Mouse (Mus musculus) retina, adult 2 months (tissue): ENCODE data around the gene Ccnd1.

Experiments used
- DNase-seq: peaks from one replicate; pipeline ENCODE4 v3.0.0-alpha.2; 2012; ENCODE audit warnings: low read depth, low spot score

Gene Ccnd1

DNA sequence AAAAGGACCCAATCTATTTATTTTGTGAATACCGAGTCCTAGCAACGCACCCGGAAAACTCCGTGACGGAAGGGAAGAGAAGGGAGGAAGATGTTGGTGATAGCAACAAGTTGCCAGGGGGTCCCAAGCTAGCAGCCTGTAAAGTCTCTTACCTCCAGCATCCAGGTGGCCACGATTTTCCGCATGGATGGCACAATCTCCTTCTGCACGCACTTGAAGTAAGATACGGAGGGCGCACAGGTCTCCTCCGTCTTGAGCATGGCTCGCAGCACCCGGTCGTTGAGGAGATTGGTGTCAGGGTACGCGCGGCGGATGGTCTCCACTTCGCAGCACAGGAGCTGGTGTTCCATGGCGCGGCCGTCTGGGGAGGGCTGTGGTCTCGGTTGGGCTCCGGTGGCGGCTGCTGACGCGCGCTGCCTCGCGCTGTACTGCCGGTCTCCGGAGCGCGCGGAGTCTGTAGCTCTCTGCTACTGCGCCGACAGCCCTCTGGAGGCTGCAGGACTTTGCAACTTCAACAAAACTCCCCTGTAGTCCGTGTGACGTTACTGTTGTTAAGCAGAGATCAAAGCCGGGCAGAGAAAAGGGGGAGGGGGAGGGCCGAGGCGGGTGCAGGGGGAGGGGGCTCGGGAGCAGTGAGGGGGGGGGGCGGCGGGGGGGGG is at the start of gene Ccnd1:
Ccnd1 (minus strand) TSS at position 582 of the 659 bp plus-strand sequence.
- DNase-seq: no peak

DNA sequence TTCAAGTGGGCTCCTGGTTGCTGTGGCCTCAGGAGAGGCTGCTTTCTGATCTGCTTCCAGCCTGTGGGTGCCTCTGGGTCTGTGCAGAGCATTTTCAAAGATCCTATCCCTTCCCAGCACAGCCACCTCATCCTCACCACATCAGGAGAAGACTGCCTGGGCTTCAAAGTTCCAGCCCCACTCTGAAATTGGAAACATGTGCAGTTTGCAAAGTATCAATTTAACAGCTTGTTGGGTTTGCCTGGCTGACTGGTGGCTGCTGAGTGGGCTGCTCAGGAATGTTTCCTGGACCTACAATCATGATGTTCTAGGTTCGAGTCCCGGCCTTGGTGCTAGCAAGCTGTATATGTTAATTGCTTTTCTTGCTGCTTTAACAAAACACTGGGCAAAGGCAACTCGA is 49.1 kb upstream of the Ccnd1 start:
- no peak for DNase-seq

DNA sequence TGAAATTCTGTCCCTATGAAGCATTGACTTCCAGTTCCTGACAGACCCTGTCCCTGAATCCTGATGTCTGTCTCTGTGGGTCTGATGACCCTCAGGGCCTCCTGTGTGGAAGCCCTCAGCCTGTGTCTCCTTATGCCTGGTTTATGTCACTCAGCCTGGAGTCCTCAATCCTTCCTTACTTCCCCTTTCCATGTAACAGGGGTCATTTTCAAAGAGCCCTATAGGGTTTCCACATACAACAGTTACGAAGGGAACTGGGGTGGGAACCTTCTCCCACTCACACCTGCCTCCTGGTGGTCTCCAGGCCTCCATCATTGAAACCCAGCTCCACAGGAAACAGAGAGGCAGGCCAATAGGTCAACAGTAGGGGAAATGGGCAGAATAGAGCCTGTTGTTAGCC is 45.4 kb upstream of the Ccnd1 start:
- DNase-seq: no peak

DNA sequence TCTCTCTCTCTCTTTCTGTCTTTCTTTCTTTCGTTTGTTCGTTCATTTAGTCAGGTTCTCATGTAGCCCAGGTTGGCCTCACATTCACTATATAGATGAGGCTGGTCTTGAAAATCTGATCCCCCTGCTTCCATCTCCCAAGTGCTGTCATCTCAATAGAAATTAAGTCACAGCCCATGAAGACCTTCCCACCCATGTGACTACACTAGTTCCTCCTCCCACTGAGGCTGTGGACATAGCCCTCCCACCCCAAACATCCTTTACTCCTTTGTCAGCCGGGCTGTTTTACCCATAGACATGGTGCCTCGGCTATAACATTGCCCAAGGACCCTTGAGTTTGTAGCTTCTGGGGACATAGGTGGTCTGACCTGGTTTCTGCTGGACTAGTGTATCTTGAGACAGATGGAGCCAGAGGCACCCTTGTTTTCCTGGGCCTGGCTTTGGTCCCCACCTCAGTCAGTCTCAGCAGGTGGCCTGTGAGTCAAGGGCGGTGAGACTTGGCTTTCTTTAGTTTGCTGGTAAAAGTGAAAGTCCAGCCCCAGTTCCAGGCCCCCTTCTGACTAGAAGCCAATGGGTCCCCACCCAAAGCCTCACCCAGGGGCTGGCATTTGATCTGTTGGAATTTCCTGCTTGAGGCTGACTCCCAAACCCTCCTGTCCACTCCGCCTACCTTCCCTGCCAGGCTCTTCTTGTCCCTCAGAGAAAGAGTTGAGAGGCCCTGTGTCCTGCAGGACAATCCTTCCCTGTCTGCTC is 42.8 kb upstream of the Ccnd1 start:
- DNase-seq: no peak

DNA sequence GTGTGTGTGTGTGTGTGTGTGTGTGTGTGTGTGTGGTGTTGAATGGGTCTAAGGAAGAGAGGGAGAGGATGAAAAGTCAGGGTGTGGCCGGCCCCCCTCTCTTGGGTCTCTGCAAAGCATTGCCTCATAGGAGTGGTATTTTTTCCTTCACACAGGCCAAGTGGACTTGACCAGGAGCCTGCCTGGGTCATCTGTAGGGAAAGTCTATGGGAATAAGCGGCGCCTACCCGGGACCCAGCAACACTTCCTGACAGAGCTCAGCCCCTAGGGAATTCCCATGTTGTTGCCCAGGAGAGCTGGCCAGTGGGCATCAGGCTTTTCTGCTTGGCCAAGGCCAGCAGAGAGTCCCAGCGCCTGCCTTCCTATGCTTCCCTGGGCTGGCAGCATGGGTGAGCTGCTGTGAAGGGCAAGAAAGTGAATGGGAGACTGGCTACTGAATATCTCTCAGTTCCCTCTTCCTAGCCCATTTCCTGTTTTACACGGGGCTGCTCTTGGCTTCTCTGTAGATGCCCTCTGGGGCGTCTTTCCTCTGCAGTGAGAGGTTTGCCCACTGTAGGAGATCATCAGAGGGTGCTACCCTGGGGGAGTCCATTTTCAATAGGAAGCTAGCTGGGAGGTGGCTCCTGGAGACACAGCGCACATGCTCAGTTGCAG is 41.8 kb upstream of the Ccnd1 start:
- DNase-seq: no peak

DNA sequence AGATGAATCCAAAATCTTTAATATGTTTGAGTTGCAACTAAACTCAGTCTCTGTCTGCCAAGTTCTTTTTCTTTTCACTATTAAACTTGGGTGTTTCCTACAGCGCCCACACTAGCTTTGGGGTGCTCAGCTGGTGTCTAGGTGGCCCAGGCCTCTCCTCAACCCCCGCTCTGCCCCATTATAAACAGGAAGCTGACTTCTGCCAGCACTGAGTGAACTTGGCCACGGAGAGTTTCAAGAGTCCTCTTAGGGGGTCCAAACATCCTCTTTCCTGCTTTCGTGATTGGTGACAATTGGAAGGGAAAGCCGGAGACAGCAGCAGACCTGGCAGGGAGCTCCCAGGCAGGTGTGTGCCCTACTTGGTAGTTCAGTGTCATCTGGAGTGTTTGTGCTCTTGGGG is 40.1 kb upstream of the Ccnd1 start:
- no peak for DNase-seq

DNA sequence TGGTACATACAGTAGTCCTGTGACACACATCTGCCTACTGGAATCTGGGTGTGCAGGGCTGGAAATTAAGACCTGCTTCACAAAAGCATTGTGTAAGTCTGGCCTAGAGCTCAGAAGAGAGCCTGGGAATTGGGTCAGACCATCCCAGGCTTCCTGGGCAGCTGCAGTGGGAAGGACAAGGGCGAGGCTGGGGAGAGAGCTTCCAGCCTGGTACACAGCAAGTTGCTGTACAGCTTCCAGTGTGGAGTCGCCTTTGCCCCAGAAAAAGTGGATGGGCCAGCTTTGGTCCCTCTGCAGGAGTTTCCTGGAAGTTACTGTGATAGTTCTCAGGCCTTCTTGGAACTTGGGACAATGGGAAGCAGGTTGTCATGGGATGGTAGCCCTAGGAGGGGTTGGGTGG is 37.4 kb upstream of the Ccnd1 start:
- no peak for DNase-seq

DNA sequence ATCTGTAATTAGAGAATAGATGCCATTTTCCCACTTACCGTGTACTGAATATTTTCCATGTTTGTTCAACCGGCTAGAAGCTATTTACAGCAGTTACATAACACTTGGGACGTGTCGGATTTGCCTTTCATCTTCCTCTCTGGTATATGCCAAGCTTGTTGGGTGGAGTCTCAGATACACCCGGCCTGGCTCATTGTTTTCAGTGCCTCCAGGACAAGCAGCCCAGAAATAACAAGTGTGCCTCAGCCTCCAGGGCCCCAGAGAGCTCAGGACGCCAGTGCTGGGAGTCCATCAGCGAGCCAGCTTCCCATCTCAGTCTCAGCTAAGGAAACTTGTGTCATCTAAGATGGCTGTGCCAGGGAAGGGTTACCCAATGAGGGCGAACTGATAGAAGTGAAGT is 33.7 kb upstream of the Ccnd1 start:
- no peak for DNase-seq

DNA sequence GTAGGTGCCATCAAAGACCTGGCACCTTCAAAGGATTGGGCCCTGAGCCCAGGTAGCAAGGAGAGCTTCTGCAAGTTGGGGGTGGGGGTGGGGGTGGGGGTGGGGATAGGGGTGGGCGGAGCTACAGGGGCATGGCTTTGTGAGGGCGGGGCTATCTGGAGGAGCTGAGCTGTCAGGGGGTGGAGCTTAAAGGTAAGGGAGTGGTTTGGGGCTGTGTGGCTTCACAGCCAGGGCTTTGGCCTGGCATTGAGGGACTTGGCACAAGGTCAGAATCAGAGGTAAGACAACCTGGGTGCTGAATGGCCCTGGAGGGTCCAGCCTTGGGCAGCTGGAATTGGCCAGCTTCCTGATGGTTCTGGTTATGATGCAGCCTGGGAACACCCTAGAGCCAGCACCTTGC is 32.0 kb upstream of the Ccnd1 start:
- no peak for DNase-seq

DNA sequence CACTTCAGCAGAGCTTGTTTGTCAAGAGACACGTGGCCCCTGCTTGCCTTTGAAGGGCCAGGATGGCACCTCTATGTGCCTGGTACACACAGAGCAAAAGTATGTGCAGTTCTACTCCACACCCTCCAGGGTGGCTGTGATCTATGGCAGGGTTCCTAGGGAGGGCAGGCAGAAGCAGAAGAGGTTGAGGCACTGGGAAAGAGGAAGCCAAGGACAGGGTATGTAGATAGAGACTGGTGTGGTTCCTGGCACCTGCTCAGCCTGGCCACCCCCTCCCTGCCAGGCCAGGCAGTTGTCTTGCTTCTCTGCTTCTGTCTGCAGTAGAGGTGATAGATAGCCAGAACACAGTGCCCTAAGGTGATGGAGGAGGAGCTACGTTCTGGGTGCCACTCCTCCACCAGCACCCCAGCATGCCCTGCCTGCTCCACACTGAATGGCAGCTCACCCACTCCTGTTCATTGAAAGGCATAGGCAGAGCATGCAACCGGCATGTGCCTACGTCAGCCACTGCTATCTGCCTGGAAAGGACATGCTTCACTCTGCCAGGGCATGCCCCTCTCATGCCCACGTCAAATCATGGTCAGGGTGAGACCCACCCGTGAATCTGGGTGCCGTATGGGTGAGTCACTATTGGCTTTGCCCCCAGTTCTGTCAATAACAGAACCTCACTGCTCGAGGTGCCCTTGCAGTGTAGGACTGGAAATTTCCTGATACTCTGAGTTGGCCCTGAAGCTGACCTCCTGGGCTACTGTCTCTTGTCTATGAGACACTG is 31.5 kb upstream of the Ccnd1 start:
- no peak for DNase-seq

DNA sequence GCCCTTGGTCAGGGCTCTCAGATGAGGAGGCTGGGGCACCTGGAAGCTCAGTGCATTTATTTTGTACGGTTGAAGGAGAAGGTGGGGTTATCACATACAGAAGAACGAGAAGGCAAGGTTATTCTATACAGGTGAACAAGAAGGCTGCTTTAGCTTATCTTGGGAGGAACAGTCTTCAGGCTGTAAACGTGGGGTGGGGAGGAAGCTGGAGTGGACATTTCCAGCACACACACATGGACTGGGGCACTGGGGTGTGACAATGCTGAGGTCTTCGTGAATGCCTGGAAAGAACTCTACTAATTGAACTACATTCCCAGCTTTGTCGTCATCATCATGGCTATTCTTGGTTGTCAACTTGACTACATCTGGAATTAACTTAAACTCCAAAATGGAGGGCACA is 26.2 kb upstream of the Ccnd1 start:
- no peak for DNase-seq

DNA sequence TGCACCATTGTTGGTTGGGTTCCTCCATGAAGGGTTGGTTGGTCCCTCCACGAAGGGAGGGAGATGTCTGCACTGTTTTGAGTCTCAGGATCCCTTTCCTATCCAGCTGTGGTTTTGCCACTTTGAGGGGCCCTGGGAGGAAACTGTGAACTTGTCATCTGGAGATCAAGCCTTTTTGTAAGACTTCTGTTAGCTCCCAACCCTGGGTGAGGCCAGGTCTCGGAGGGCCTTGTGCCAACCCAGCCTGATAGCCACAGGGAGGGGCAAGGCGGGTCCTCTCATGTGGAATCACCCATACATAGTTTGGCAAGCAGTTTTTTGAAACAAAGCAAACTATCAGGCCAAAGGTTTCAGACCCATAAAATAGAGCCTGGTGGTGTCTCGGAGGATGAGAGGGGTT is 24.6 kb upstream of the Ccnd1 start:
- no peak for DNase-seq

DNA sequence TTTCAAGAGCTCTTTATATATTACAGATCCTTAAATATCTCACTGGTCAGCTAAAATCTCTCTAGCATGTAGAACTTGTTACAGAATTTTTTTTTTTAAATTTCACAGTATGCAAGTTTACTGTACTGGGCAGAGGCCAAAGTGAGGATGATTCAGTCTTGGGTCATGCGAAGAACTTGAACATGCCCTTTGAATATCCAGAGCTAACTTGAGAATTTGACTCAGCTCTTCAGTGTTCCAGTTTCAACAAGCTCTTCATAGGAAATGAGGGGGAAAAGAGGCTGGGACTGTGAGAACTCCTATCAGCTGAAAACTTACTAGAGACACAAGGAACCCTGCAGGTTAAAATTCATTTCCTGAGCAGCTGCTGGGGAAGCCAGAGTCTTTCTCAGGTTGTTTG is 24.2 kb upstream of the Ccnd1 start:
- DNase-seq: no peak

DNA sequence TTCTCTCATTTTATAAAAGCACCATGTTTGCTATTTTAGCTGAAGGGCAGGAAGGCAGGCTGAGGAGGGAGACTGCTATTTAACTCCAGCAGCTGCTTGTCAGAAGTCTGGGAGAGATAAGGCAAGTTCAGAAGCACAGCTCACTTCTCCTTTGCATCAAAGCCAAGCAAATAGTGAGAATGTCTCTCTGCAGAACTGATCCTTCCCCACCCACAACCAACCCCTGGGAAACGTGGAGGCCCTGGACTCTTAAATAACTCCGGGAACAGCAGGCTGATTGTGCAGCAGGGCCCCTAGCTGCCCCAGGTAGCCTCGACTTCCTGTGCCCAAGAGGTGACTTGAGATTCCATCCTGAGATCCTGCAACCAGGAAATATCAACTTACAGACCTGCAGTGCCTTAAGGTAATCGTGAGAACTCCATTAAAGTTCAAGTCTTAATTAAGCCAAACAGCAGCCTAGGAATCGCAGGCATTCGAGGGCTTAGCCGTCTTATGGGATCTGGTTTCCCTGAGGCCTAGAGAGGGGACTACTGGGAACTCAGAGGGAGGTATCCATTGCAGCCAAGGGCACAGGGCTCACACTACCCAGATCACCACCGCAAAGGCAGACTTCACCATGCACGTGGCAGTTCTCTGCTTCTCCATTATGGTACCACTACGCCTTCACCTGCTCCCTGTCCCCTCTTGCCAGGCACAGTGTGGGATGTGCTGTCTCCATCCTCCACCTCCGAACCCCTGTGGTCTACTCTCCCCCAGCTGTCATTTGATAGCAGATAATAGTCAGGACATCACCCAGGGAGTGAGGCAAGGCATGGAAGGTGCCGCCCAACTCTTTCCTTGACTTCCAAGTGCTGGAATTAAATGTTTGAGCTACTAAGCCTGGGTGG is 19.0 kb upstream of the Ccnd1 start:
- no peak for DNase-seq

DNA sequence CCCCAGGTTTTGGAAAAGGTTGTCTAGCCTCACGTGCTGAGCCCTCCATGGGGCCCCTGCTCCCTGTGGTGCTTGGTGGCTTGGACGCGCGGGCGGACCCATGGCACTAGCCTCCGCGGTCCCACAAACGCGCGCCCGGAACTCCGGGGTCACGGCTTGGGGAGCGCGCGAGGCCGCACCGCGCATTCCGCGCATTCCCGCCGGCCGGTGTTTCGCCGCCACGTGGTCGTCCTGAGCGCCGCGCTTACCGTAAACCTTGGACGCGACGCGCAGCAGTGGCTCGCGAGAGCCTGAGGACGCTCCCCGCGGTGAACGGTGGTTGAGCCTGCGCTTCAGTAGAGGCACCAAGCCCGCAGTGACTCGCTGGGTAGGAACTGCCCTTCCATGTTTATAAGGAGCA is 3.5 kb upstream of the Ccnd1 start:
- DNase-seq: peak; percentile 56

DNA sequence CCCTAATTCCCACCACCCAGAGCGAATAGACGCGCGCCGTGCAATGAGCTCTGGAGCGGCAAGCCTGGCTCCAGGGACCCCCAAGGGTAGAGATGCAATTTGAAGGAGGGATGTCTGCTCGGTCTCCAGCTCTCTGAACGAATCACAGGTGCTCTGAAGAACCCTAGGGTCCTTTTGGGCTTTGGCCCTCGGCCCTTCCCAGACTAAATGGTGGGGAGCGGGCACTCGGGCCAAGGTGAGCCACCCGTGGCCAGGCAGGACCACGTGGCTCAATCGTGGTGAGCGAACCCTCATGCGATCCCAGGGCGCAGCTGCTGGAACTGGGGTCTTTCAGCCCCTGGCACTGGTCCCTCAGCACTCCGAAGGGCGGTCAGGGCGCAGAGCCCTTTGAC is 3.0 kb upstream of the Ccnd1 start:
- DNase-seq: no peak

DNA sequence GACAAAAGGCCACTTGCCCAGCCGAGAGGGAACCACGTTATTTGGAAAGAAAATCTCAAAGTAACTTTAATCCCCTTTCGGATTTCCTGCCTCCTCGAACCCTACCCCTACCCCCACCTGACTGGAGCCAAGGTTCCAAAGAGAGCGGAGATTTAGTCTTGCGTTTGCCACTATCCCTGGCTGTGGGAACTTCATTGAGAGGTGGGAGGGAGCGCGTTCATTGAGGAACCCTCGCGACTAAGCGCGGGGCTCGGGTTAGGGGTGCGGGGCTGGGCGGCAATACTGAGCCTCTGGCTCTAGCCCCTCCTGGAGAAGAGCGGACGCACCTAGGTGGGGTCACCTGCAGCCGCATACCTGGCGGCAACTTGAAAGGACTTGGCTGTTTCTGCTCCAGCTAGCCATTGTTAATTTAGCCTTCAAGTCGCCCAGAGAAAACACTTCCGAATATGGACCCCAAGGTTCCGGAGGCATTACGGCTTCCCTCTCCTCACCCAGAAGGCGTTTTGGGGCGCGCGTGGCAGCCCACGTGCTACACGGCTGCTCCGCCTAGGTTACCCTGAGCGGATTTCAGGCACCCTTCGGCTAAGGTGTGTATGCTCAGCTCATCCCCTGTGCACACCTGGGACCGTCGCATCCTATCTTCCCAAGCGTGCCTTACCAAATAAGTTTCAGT is 2.5 kb upstream of the Ccnd1 start:
- no peak for DNase-seq

DNA sequence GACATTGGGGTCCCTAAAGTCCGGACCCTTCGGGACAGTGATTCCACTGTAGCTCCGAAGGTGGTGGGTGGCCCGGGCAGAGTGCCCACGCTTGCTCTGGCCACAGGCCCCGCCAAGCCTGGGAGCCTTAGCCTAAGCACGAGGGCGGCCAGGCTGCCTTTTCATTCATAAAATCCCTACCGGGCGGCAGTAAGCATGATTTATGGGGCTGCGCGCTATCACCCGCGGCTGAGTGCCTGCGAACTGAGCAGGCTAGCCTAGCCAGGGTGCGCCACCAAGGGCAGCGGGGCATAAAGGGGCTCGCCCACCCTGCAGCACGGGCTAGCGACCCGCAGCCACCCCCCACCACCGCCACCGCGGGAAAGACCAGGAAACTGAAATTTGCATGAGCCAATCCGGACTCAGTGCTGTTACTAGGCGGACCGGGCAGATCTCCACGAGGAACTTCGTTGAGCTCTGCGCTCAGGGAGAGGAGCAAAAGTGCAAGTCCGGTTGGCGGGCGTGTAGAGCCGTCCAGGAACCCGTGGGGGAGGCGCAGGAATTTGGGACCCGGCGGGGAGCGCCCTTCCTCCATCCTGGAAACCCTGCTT is 1.6 kb upstream of the Ccnd1 start:
- no peak for DNase-seq

DNA sequence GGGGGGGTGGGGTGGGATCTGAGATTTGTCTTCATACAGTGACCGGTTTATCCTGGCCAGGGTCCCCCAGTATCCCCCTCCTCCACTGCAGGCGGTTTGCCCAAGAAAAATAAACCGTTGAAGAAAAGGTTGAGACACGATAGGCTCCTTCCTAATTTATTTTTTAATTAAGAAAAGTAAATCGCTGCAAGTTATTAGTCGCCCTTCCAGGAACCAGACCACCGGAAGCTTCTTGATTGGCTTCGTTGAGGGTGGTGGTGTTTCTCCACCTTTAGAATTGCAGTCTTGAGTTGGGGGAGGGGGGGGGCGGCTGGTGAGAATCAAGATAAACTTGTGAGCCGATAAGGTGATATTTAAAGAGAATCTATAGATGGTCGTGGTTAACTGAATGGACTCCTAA is 860 bp upstream of the Ccnd1 start:
- no peak for DNase-seq

DNA sequence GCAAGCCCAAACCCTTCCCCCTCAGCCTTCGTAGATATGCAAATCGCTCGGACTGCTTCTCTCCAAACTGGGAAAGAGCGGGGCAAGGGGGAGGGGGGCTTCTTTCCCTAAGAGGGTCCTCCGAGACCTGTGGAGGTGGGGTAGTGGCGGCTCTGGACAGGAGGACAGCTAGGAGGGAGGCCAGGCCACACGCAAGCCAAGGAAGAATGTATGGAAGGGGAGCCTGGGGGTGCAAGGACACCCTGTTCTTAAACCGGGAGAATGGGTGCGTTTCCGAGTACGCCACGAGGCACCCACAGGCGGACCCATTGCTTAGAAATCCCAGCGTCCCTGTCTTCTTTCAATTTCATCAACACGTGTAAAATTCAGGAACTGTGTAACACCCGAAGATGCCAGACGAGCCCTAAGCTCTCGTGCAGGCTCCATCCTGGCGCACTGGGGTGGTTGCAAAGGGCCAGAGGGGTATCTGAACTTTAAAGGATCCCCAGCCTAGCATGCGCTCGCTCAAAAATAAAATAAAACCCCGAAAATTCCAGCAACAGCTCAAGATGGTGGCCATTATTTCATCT is 362 bp upstream of the Ccnd1 start:
- no peak for DNase-seq
